Mouse (Mus musculus): ENCODE results near the gene Ralgps1. TPM values are rescaled to one million over a fixed set of nuclear protein-coding genes. Genes with fewer than 3 reads are reported as not detected.
"Not testable (repeated sequence)": the region's sequence is repeated elsewhere in the genome, so short reads cannot be mapped to it uniquely, and the experiment has no call there.

The Ralgps1 gene
- polyA plus RNA-seq, 1 experiment from 2014 or later = 32.0 TPM

DNA sequence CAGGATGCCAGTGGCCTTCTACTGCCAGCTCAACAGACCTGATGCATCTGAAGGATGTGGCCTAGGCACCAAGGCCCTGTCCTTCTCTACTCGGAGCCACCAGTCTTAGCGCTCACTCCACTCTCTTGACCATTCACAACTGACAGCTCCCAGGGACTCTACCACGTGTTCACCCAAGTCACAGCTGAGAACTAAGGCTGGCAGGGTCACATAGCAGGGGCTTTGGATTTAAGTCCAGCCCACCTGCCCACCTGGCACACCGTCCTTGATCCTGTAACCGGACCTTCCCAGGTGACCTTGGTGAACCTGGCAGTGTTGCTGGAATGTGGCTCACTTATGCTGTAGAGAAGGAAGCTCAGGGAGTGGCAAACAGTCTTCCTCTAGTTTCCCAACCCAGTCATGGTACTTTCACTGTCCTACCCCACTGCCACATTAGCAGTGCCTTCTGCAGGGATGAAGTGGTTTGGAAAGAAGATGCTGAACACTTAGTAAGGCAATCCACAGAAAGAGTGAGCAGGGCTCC is 156.0 kb downstream of the Ralgps1 start:
- H3K27ac ChIP-seq (ENCODE audit: low read depth, low read length) = peak overlapping the region; percentile 78
- no peak for ATAC-seq
- no peaks in the 10 kb centered on the region for H3K9me3 ChIP-seq (ENCODE audit: control insufficient read depth, low read length)
- H3K4me3 ChIP-seq (ENCODE audit: low read length) = peak overlapping the region; percentile 3; the same call in 1 of the 2 replicates
- WGBS = 68% methylated on average over 5 of the region's 5 CpGs
- peak overlapping the region; percentile 51; the same call in 1 of the 2 replicates for H3K9ac ChIP-seq (ENCODE audit: low read depth, low read length)
- no peaks in the 10 kb centered on the region for H3K36me3 ChIP-seq (ENCODE audit: control insufficient read depth, insufficient read depth, low read length)
- H3K4me1 ChIP-seq (ENCODE audit: control insufficient read depth, insufficient read depth, low read depth, low read length) = peaks cover 29% of the 10 kb centered on the region
- peak overlapping the region; percentile 50 for H3K4me2 ChIP-seq (ENCODE audit: low read length)
- H3K27me3 ChIP-seq (replicated peaks; ENCODE audit: control insufficient read depth, insufficient read depth, low read length) = no peaks in the 10 kb centered on the region

DNA sequence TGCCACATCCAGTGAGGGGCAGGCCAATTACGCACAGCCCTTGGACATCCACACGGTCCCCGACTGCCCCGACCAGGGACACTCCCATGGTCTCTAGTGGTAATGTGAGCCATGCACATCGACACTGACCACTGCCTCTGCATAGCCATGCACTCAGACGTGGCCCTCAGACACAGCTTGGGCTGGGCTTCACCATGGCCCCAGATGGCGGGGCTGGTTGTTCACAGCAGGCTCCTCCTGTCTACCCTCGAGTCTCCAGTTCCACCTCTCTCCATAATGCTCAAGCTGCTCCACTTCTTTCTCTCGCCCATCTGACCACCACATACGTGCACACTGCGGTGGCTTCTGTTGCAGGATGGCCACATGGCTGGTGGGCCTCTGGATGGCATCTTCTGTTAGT is 160.0 kb downstream of the Ralgps1 start:
- not testable (repeated sequence) for H3K36me3 ChIP-seq (ENCODE audit: control insufficient read depth, insufficient read depth, low read length); H3K9me3 ChIP-seq (ENCODE audit: control insufficient read depth, low read length)
- 84% methylated on average over 11 of the region's 11 CpGs for WGBS

DNA sequence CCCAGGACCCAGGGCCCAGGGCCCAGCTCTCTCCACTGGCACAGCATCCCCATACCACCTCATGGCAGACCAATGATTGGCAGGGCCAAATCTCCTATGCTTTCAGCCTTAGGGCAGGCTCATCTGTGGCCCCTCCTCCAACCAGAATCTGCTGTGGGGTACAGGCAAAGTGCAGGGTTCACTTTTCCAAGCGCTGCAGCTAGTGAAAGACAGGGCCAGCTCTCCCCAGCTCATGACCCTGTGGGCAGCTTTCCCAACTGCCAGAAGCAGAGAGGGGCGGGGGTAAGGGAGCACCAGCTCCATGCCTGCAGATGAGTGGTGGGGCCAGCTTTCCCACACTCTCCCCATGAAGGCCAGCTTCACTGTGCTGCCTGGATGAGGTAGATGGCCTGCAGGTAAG is 160.4 kb downstream of the Ralgps1 start:
- 0 out of 2 replicates have a peak, but pooled peaks have one; percentile 12 for ATAC-seq
- Histone ChIP-seq H3K9me3 (ENCODE audit: control insufficient read depth, low read length) (no peaks in the 10 kb centered on the region), H3K4me2 (ENCODE audit: low read length) (no peak overlapping the region), H3K4me1 (ENCODE audit: control insufficient read depth, insufficient read depth, low read depth, low read length) (peaks cover 13% of the 10 kb centered on the region), H3K9ac (ENCODE audit: low read depth, low read length) (no peak overlapping the region), H3K36me3 (ENCODE audit: control insufficient read depth, insufficient read depth, low read length) (no peaks in the 10 kb centered on the region), H3K27me3 (replicated peaks; ENCODE audit: control insufficient read depth, insufficient read depth, low read length) (no peaks in the 10 kb centered on the region), H3K27ac (ENCODE audit: low read depth, low read length) (no peak overlapping the region), H3K4me3 (ENCODE audit: low read length) (no peak overlapping the region)
- 75% methylated on average over 2 of the region's 2 CpGs for whole genome bisulfite sequencing

More for the DNA sequence above, 160.0 kb downstream of the Ralgps1 start:
- peaks cover 17% of the 10 kb centered on the region for H3K4me1 ChIP-seq (ENCODE audit: control insufficient read depth, insufficient read depth, low read depth, low read length)
- H3K4me2 ChIP-seq (ENCODE audit: low read length); ATAC-seq; H3K4me3 ChIP-seq (ENCODE audit: low read length); H3K27me3 ChIP-seq (replicated peaks; ENCODE audit: control insufficient read depth, insufficient read depth, low read length); H3K27ac ChIP-seq (ENCODE audit: low read depth, low read length); H3K9ac ChIP-seq (ENCODE audit: low read depth, low read length): not testable (repeated sequence)

DNA sequence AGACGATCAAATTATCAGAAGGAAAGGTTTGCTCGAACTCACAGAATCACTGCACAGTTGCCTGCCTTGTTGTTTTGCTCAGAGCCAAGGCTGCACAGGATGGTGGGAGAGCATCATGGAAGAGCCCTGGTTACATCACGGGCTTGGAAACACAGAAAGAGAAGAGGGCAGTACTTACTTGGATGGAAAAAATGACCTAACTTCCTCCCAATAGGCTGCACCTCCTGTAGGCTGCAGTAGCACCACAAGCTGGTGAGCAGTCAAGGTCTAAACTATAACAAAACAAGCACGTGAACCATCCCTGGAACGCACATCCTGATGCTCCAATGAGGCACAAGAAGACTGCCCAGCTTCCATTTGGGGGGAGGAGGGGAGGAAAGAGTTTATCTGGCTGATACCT is 163.2 kb downstream of the Ralgps1 start:
- WGBS = 90% methylated on average over 5 of the region's 5 CpGs
- no peak for ATAC-seq
- no peak overlapping the region for H3K4me3 ChIP-seq (ENCODE audit: low read length)
- H3K4me1 ChIP-seq (ENCODE audit: control insufficient read depth, insufficient read depth, low read depth, low read length) = peaks cover 14% of the 10 kb centered on the region
- no peak overlapping the region for H3K9ac ChIP-seq (ENCODE audit: low read depth, low read length)
- H3K27me3 ChIP-seq (replicated peaks; ENCODE audit: control insufficient read depth, insufficient read depth, low read length) = no peaks in the 10 kb centered on the region
- H3K9me3 ChIP-seq (ENCODE audit: control insufficient read depth, low read length) = no peaks in the 10 kb centered on the region
- no peak overlapping the region for H3K4me2 ChIP-seq (ENCODE audit: low read length)
- no peak overlapping the region for H3K27ac ChIP-seq (ENCODE audit: low read depth, low read length)
- H3K36me3 ChIP-seq (ENCODE audit: control insufficient read depth, insufficient read depth, low read length) = no peaks in the 10 kb centered on the region

DNA sequence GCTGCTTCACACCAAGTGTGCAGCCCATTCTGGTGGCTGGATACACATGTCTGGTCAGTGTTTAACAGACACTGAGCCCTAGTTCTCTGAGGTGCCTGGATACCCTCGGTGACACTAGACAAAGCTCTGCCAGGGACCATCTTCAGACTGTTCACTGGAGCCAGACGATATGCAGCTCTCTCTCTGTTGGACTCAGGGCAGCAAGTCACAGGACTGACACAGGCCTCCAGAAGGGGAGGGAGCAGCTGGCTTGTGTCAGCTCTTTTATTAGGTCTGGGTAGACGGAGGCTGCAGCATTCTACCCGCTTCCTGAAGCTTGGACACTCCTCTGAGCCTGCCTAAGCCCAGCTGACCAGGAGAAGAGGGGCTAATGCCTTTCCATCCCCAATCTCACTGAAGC is 164.2 kb downstream of the Ralgps1 start:
- Histone ChIP-seq H3K27ac (ENCODE audit: low read depth, low read length) (0 out of 2 replicates have a peak overlapping the region, but pooled peaks have one; percentile 31), H3K27me3 (replicated peaks; ENCODE audit: control insufficient read depth, insufficient read depth, low read length) (no peaks in the 10 kb centered on the region), H3K4me1 (ENCODE audit: control insufficient read depth, insufficient read depth, low read depth, low read length) (peaks cover 15% of the 10 kb centered on the region), H3K4me3 (ENCODE audit: low read length) (no peak overlapping the region), H3K4me2 (ENCODE audit: low read length) (no peak overlapping the region), H3K36me3 (ENCODE audit: control insufficient read depth, insufficient read depth, low read length) (no peaks in the 10 kb centered on the region), H3K9ac (ENCODE audit: low read depth, low read length) (0 out of 2 replicates have a peak overlapping the region, but pooled peaks have one; percentile 17), H3K9me3 (ENCODE audit: control insufficient read depth, low read length) (no peaks in the 10 kb centered on the region)
- ATAC-seq = no peak
- WGBS = 18% methylated on average over 4 of the region's 4 CpGs

DNA sequence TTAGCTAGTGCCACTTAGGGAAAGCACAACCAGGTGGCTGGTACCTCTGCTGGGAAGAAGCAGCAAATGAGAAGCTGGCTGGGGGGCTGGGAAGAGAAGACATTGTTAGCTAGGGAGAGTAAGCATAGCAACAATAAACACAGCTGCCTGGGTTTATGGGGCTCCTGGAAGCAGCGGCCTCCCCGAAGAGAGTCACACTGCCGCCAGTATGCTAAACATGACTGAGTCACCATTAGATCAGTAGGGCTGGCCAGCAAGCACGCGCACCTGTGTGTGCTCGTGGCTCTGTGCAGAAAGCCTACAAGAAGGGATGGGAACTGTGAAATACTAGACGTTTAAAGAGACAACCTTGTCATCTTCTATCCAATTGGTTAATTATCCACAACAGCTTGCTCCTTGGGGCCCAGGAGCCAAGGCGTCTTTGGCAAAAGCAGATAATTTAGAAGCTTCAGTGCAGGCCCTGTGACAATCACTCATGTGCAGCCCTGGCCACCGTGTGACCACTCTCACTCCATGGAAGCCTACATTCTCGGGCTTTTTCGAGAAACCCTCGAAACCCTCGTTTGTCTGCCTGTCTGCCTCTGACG is 165.3 kb downstream of the Ralgps1 start:
- Histone ChIP-seq H3K27me3 (replicated peaks; ENCODE audit: control insufficient read depth, insufficient read depth, low read length) (no peaks in the 10 kb centered on the region), H3K27ac (ENCODE audit: low read depth, low read length) (no peak overlapping the region), H3K9me3 (ENCODE audit: control insufficient read depth, low read length) (no peaks in the 10 kb centered on the region), H3K4me1 (ENCODE audit: control insufficient read depth, insufficient read depth, low read depth, low read length) (peaks cover 15% of the 10 kb centered on the region), H3K4me3 (ENCODE audit: low read length) (no peak overlapping the region), H3K36me3 (ENCODE audit: control insufficient read depth, insufficient read depth, low read length) (no peaks in the 10 kb centered on the region), H3K9ac (ENCODE audit: low read depth, low read length) (no peak overlapping the region), H3K4me2 (ENCODE audit: low read length) (no peak overlapping the region)
- WGBS = 39% methylated on average over 14 of the region's 14 CpGs
- ATAC-seq = peak; percentile 35; the same call in 1 of the 2 replicates

DNA sequence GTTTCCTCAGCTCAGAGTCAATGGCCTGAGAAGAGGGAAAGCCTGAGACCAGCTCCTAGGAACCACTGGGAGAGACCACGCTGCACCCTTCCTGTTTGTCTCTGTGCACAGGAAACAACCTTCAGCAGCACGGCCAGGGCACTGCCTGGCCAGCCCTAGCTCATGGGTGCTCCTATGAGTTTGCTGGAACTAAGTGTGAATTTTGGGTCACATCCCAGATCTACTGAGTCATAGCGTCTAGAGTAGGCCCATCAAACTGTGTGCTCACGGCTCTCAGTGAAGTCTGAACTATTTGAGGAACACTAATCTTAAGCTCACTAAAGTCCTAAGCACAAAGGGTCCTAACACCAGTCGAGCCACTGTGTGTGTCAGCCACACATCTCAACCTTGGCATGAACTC is 166.3 kb downstream of the Ralgps1 start:
- H3K36me3 ChIP-seq (ENCODE audit: control insufficient read depth, insufficient read depth, low read length) = 0 out of 2 replicates have a peak, but pooled peaks cover under 1% of the 10 kb centered on the region
- ATAC-seq = no peak
- no peak overlapping the region for H3K27ac ChIP-seq (ENCODE audit: low read depth, low read length)
- no peak overlapping the region for H3K4me2 ChIP-seq (ENCODE audit: low read length)
- no peaks in the 10 kb centered on the region for H3K27me3 ChIP-seq (replicated peaks; ENCODE audit: control insufficient read depth, insufficient read depth, low read length)
- H3K4me1 ChIP-seq (ENCODE audit: control insufficient read depth, insufficient read depth, low read depth, low read length) = peaks cover 15% of the 10 kb centered on the region
- 86% methylated on average over 5 of the region's 5 CpGs for WGBS
- no peak overlapping the region for H3K9ac ChIP-seq (ENCODE audit: low read depth, low read length)
- no peak overlapping the region for H3K4me3 ChIP-seq (ENCODE audit: low read length)
- H3K9me3 ChIP-seq (ENCODE audit: control insufficient read depth, low read length) = no peaks in the 10 kb centered on the region

DNA sequence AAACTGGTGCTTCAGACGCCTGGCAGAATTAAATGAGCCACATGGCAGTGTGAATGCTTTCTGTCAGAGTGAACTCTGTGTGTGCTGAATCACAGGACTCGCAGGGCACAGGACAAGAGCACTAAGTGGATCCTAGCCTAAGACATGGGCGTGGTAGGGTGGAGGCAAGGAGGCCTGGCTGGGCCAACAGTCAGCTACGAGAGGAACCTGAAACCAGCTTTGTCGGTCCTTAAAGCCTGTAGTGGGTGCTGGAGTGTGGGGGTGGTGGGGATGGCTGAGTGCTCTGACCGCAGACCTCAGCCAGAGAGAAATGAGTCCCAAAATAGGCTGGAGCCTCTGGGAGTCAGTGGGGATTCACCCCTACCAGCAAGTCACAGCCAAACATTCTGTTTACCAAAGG is 168.0 kb downstream of the Ralgps1 start:
- Histone ChIP-seq H3K4me3 (ENCODE audit: low read length) (no peak overlapping the region), H3K27ac (ENCODE audit: low read depth, low read length) (no peak overlapping the region; the same call in 1 of the 2 replicates), H3K36me3 (ENCODE audit: control insufficient read depth, insufficient read depth, low read length) (0 out of 2 replicates have a peak, but pooled peaks cover 3% of the 10 kb centered on the region), H3K9ac (ENCODE audit: low read depth, low read length) (0 out of 2 replicates have a peak overlapping the region, but pooled peaks have one; percentile 23), H3K4me1 (ENCODE audit: control insufficient read depth, insufficient read depth, low read depth, low read length) (peaks cover 15% of the 10 kb centered on the region), H3K27me3 (replicated peaks; ENCODE audit: control insufficient read depth, insufficient read depth, low read length) (no peaks in the 10 kb centered on the region), H3K9me3 (ENCODE audit: control insufficient read depth, low read length) (no peaks in the 10 kb centered on the region), H3K4me2 (ENCODE audit: low read length) (no peak overlapping the region)
- WGBS = 47% methylated on average over 6 of the region's 6 CpGs
- ATAC-seq = no peak

DNA sequence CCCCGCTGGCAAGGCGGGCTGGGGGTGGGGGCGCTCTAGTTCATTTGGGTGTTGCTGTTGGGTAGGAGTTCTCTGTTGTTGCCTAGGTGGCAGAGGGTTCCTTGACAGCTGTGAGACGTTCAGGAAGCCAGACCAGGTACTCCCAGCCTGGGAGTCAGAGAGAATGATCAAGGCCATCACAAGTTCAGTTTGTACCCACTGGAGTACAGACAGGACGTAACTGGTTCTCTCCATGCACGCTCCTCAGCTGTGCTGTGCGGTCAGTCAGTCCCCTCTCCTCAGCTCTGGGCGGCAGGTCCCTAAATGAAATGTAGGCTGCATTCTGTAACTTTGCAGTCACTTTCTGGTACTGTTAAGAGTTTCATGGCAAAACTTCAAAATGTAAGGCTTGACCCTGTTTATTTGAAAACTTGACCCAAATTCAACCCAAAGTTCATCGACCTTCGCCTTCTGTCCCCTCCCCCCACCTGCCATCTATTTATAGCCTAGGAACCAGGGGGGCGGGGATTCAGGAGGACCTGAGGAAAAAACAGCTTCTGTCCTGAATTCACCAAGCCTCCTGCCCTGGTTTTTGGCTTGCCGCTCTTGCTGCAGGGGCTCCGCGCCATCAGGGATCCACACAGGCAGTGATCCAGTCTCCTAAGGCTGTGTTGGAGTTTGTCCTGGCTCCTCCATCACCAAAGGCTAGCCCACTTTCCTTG is 170.8 kb downstream of the Ralgps1 start:
- H3K27me3 ChIP-seq (replicated peaks; ENCODE audit: control insufficient read depth, insufficient read depth, low read length) = no peaks in the 10 kb centered on the region
- no peaks in the 10 kb centered on the region for H3K9me3 ChIP-seq (ENCODE audit: control insufficient read depth, low read length)
- H3K36me3 ChIP-seq (ENCODE audit: control insufficient read depth, insufficient read depth, low read length) = 0 out of 2 replicates have a peak, but pooled peaks cover 3% of the 10 kb centered on the region
- no peak overlapping the region for H3K4me3 ChIP-seq (ENCODE audit: low read length)
- H3K9ac ChIP-seq (ENCODE audit: low read depth, low read length) = no peak overlapping the region
- H3K4me2 ChIP-seq (ENCODE audit: low read length) = no peak overlapping the region
- no peak for ATAC-seq
- 76% methylated on average over 14 of the region's 14 CpGs for WGBS
- H3K27ac ChIP-seq (ENCODE audit: low read depth, low read length) = no peak overlapping the region
- peaks cover 11% of the 10 kb centered on the region for H3K4me1 ChIP-seq (ENCODE audit: control insufficient read depth, insufficient read depth, low read depth, low read length)
